Mouse (Mus musculus) c-Kit-positive CD71-positive TER-119-positive erythroid progenitor cells, embryonic 14.5 days (primary cell): Measurements from ENCODE around the gene 1700001O22Rik.

Experiments used
- DNase-seq: peaks from one replicate; pipeline ENCODE4 v3.0.0-alpha.2; 2013; ENCODE audit warnings: low spot score

Gene 1700001O22Rik

GRCm38 (mm10) chr2:30816383-30816782 is 12.9 kb upstream of the 1700001O22Rik start:
- DNase-seq: no peak

GRCm38 (mm10) chr2:30810573-30810972 is 7.1 kb upstream of the 1700001O22Rik start:
- peak; percentile 46 for DNase-seq

- DNase-seq: no peak
These were observed 6.0 kb upstream of the 1700001O22Rik start for GRCm38 (mm10) chr2:30809503-30809902.

GRCm38 (mm10) chr2:30808296-30808655 is 4.8 kb upstream of the 1700001O22Rik start:
- DNase-seq: peak; percentile 29

- DNase-seq: peak; percentile 99
These were observed 4.3 kb upstream of the 1700001O22Rik start, which contains the start of gene Ntmt1 for GRCm38 (mm10) chr2:30807648-30808295. Ntmt1 (plus strand) TSS chr2:30807826.

GRCm38 (mm10) chr2:30807147-30807647 is 3.7 kb upstream of the 1700001O22Rik start:
- no peak for DNase-seq

GRCm38 (mm10) chr2:30805983-30806382 is 2.5 kb upstream of the 1700001O22Rik start:
- DNase-seq: no peak

GRCm38 (mm10) chr2:30801067-30801852 is 2.2 kb downstream of the 1700001O22Rik start:
- no peak for DNase-seq

- DNase-seq: no peak
These were observed 2.8 kb downstream of the 1700001O22Rik start for GRCm38 (mm10) chr2:30800671-30801066.

GRCm38 (mm10) chr2:30799456-30799855 is 4.0 kb downstream of the 1700001O22Rik start:
- no peak for DNase-seq

GRCm38 (mm10) chr2:30796382-30796781 is 7.1 kb downstream of the 1700001O22Rik start:
- peak; percentile 55 for DNase-seq

- no peak for DNase-seq
These were observed 7.6 kb downstream of the 1700001O22Rik start for GRCm38 (mm10) chr2:30795889-30796275.

- no peak for DNase-seq
These were observed 8.1 kb downstream of the 1700001O22Rik start for GRCm38 (mm10) chr2:30795271-30795888.

- DNase-seq: peak; percentile 81
These were observed 9.0 kb downstream of the 1700001O22Rik start for GRCm38 (mm10) chr2:30794179-30795108.

- DNase-seq: no peak
These were observed 11.4 kb downstream of the 1700001O22Rik start for GRCm38 (mm10) chr2:30792061-30792460.

- no peak for DNase-seq
These were observed 16.0 kb downstream of the 1700001O22Rik start for GRCm38 (mm10) chr2:30787466-30787865.

GRCm38 (mm10) chr2:30784078-30784994 is 19.1 kb downstream of the 1700001O22Rik start:
- DNase-seq: no peak

GRCm38 (mm10) chr2:30783346-30783745 is 20.1 kb downstream of the 1700001O22Rik start:
- DNase-seq: peak; percentile 42

- DNase-seq: no peak
These were observed 20.9 kb downstream of the 1700001O22Rik start for GRCm38 (mm10) chr2:30782312-30783290.
